Mouse (Mus musculus): Measurements from ENCODE around the gene Ykt6. TPM values are rescaled to one million over a fixed set of nuclear protein-coding genes. Genes with fewer than 3 reads are reported as not detected.
"Not testable (repeated sequence)": the region's sequence is repeated elsewhere in the genome, so short reads cannot be mapped to it uniquely, and the experiment has no call there.

The Ykt6 gene
- total RNA-seq, 1 experiment from 2014 or later: 32.8 TPM

- ATAC-seq (replicated peaks; ENCODE audit: low read depth, poor library complexity, severe bottlenecking): no peak
These were observed 32.6 kb downstream of the Ykt6 start for GRCm38 (mm10) chr11:5988126-5988525.

GRCm38 (mm10) chr11:5989954-5990593, 34.6 kb downstream of the Ykt6 start:
- no peak for ATAC-seq (replicated peaks; ENCODE audit: low read depth, poor library complexity, severe bottlenecking)

- ATAC-seq (replicated peaks; ENCODE audit: low read depth, poor library complexity, severe bottlenecking): peak; percentile 76
These were observed 35.4 kb downstream of the Ykt6 start for GRCm38 (mm10) chr11:5990910-5991309.

- no peak for ATAC-seq (replicated peaks; ENCODE audit: low read depth, poor library complexity, severe bottlenecking)
These were observed 38.7 kb downstream of the Ykt6 start for GRCm38 (mm10) chr11:5994212-5994611.

- no peak for ATAC-seq (replicated peaks; ENCODE audit: low read depth, poor library complexity, severe bottlenecking)
These were observed 39.4 kb downstream of the Ykt6 start for GRCm38 (mm10) chr11:5994880-5995279.

GRCm38 (mm10) chr11:5995989-5996388, 40.5 kb downstream of the Ykt6 start:
- peak; percentile 68 for ATAC-seq (replicated peaks; ENCODE audit: low read depth, poor library complexity, severe bottlenecking)

GRCm38 (mm10) chr11:5998472-5998871, 43.0 kb downstream of the Ykt6 start:
- ATAC-seq (replicated peaks; ENCODE audit: low read depth, poor library complexity, severe bottlenecking): no peak

- ATAC-seq (replicated peaks; ENCODE audit: low read depth, poor library complexity, severe bottlenecking): peak; percentile 59
These were observed 44.6 kb downstream of the Ykt6 start for GRCm38 (mm10) chr11:5999832-6000771.

- no peak for ATAC-seq (replicated peaks; ENCODE audit: low read depth, poor library complexity, severe bottlenecking)
These were observed 45.6 kb downstream of the Ykt6 start for GRCm38 (mm10) chr11:6000961-6001682.

- no peak for ATAC-seq (replicated peaks; ENCODE audit: low read depth, poor library complexity, severe bottlenecking)
These were observed 46.6 kb downstream of the Ykt6 start for GRCm38 (mm10) chr11:6001981-6002649.

GRCm38 (mm10) chr11:6003046-6003639, 47.6 kb downstream of the Ykt6 start:
- ATAC-seq (replicated peaks; ENCODE audit: low read depth, poor library complexity, severe bottlenecking): peak; percentile 33

GRCm38 (mm10) chr11:6005374-6006043, 50.0 kb downstream of the Ykt6 start:
- ATAC-seq (replicated peaks; ENCODE audit: low read depth, poor library complexity, severe bottlenecking): peak; percentile 52

GRCm38 (mm10) chr11:6006351-6007009, 51.0 kb downstream of the Ykt6 start:
- ATAC-seq (replicated peaks; ENCODE audit: low read depth, poor library complexity, severe bottlenecking): not testable (repeated sequence)

- peak; percentile 54; the same call in 1 of the 2 replicates for ATAC-seq (replicated peaks; ENCODE audit: low read depth, poor library complexity, severe bottlenecking)
These were observed 51.7 kb downstream of the Ykt6 start for GRCm38 (mm10) chr11:6007010-6007778.

GRCm38 (mm10) chr11:6007779-6008128, 52.3 kb downstream of the Ykt6 start:
- not testable (repeated sequence) for ATAC-seq (replicated peaks; ENCODE audit: low read depth, poor library complexity, severe bottlenecking)

GRCm38 (mm10) chr11:6010751-6011482, 55.4 kb downstream of the Ykt6 start:
- ATAC-seq (replicated peaks; ENCODE audit: low read depth, poor library complexity, severe bottlenecking): not testable (repeated sequence)

GRCm38 (mm10) chr11:6011879-6012278, 56.4 kb downstream of the Ykt6 start:
- no peak for ATAC-seq (replicated peaks; ENCODE audit: low read depth, poor library complexity, severe bottlenecking)

Measured in common myeloid progenitor, adult 5-6 weeks (primary cell).